Mouse (Mus musculus): Measurements from ENCODE around the gene Atoh7. TPM values are rescaled to one million over a fixed set of nuclear protein-coding genes. Genes with fewer than 3 reads are reported as not detected.

The Atoh7 gene
- polyA plus RNA-seq, 1 experiment from 2014 or later: 2.6 TPM

DNA sequence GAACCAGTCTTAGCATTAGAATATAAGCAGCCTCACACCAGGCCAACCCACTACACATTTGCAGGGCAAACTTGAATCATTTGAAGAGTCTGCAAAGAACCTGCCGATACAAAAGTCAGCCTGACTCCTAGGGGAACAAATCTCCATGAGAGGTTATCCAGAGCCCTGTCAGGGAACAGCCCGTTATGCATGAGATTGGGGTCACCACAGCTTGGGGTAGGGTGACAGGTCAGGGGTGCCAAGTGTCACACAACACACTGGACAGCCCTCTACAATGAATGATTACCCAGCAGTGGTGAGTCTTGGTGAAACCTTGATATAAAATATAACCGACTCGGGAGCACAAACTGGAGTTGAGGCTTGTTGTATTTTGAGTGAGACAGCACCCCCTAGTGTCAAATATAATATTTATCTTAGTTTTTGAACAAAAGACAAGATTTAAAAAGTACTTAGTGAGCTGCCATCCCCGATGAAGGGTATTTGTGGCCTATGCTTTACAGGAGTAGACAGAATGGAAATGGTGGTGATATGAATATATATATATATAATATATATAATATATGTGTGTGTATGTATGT, 13.7 kb downstream of the Atoh7 start:
- H3K9me3 ChIP-seq: no peaks in the 10 kb centered on the region
- H3K9ac ChIP-seq: no peak overlapping the region
- no peak overlapping the region for H3K27ac ChIP-seq
- no peak overlapping the region for H3K4me3 ChIP-seq
- no peaks in the 10 kb centered on the region for H3K36me3 ChIP-seq (replicated peaks)
- H3K4me1 ChIP-seq: no peaks in the 10 kb centered on the region
- WGBS: 43% methylated on average over 5 of the region's 5 CpGs
- no peak overlapping the region for H3K4me2 ChIP-seq
- H3K27me3 ChIP-seq (replicated peaks): no peaks in the 10 kb centered on the region
- no peak for ATAC-seq (replicated peaks)

GRCm38 (mm10) chr10:63113716-63114360, 14.4 kb downstream of the Atoh7 start:
- Histone ChIP-seq H3K4me1 (no peaks in the 10 kb centered on the region), H3K4me2 (no peak overlapping the region), H3K27me3 (replicated peaks) (no peaks in the 10 kb centered on the region), H3K36me3 (replicated peaks) (no peaks in the 10 kb centered on the region), H3K4me3 (no peak overlapping the region), H3K9me3 (no peaks in the 10 kb centered on the region), H3K9ac (no peak overlapping the region), H3K27ac (no peak overlapping the region)
- no peak for ATAC-seq (replicated peaks)
- 88% methylated on average over 6 of the region's 6 CpGs for WGBS

GRCm38 (mm10) chr10:63115881-63116280, 16.4 kb downstream of the Atoh7 start:
- no peak for ATAC-seq (replicated peaks)
- no peaks in the 10 kb centered on the region for H3K36me3 ChIP-seq (replicated peaks)
- no peak overlapping the region for H3K4me2 ChIP-seq
- no peak overlapping the region for H3K27ac ChIP-seq
- 86% methylated on average over 15 of the region's 15 CpGs for WGBS
- H3K4me1 ChIP-seq: no peaks in the 10 kb centered on the region
- H3K9me3 ChIP-seq: no peaks in the 10 kb centered on the region
- H3K4me3 ChIP-seq: no peak overlapping the region
- no peaks in the 10 kb centered on the region for H3K27me3 ChIP-seq (replicated peaks)
- H3K9ac ChIP-seq: no peak overlapping the region

- Histone ChIP-seq H3K36me3 (replicated peaks) (no peaks in the 10 kb centered on the region), H3K4me1 (no peaks in the 10 kb centered on the region), H3K9ac (no peak overlapping the region), H3K4me3 (no peak overlapping the region), H3K4me2 (no peak overlapping the region), H3K27ac (no peak overlapping the region), H3K27me3 (replicated peaks) (no peaks in the 10 kb centered on the region), H3K9me3 (no peaks in the 10 kb centered on the region)
- WGBS: 96% methylated on average over 9 of the region's 9 CpGs
- no peak for ATAC-seq (replicated peaks)
Measured at GRCm38 (mm10) chr10:63116376-63116775, 16.9 kb downstream of the Atoh7 start.

DNA sequence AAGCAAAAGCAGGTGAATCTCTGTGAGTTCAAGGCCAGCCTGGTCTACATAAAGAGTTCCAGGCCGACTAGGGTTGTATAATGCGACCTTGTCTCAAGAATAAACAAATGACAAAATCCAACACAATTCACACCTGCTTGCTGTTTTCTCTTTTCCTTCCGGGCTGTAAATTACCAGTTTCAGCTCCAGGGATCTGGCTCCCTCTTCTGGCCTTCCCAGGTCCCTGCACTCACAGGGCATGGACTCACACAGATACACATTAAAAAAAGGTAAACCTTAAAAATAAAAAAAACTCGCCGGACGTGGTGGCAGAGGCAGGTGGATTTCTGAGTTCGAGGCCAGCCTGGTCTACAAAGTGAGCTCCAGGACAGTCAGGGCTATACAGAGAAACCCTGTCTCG, 18.1 kb downstream of the Atoh7 start:
- H3K9me3 ChIP-seq: no peaks in the 10 kb centered on the region
- 95% methylated on average over 8 of the region's 8 CpGs for WGBS
- no peak overlapping the region for H3K4me3 ChIP-seq
- no peaks in the 10 kb centered on the region for H3K4me1 ChIP-seq
- no peaks in the 10 kb centered on the region for H3K27me3 ChIP-seq (replicated peaks)
- no peak for ATAC-seq (replicated peaks)
- H3K4me2 ChIP-seq: no peak overlapping the region
- no peak overlapping the region for H3K9ac ChIP-seq
- no peak overlapping the region for H3K27ac ChIP-seq
- H3K36me3 ChIP-seq (replicated peaks): no peaks in the 10 kb centered on the region

DNA sequence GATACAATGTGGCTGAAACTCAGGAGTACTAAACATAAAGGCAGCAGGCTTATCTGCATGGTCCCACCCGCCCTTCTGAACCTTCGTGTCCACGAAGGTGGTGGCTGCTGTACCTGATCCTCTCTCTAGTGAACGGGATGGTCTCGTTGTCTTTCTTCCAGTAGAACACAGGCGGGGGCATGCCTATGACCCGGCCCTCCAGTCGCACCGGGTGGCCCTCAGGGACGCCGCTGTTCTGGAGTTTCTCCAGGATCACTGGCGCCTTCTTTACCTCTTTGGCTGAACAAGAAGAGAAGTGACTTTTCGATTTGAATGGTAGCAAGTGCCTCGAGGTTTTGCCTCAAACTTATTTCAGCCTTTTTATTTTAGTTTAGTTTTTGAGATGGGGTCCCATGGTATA, 20.5 kb downstream of the Atoh7 start:
- Histone ChIP-seq H3K36me3 (replicated peaks) (no peaks in the 10 kb centered on the region), H3K9me3 (no peaks in the 10 kb centered on the region), H3K4me1 (no peaks in the 10 kb centered on the region), H3K27me3 (replicated peaks) (no peaks in the 10 kb centered on the region), H3K27ac (no peak overlapping the region), H3K4me2 (no peak overlapping the region), H3K9ac (no peak overlapping the region), H3K4me3 (no peak overlapping the region)
- WGBS: 88% methylated on average over 14 of the region's 14 CpGs
- ATAC-seq (replicated peaks): no peak

- H3K27me3 ChIP-seq (replicated peaks): no peaks in the 10 kb centered on the region
- no peak overlapping the region for H3K27ac ChIP-seq
- H3K9ac ChIP-seq: no peak overlapping the region
- H3K4me1 ChIP-seq: no peaks in the 10 kb centered on the region
- 82% methylated on average over 14 of the region's 14 CpGs for WGBS
- no peaks in the 10 kb centered on the region for H3K9me3 ChIP-seq
- ATAC-seq (replicated peaks): 0 out of 2 replicates have a peak, but pooled peaks have one; percentile 24
- H3K4me2 ChIP-seq: no peak overlapping the region
- no peaks in the 10 kb centered on the region for H3K36me3 ChIP-seq (replicated peaks)
- H3K4me3 ChIP-seq: no peak overlapping the region
Measured at GRCm38 (mm10) chr10:63121961-63122360, 22.5 kb downstream of the Atoh7 start.

DNA sequence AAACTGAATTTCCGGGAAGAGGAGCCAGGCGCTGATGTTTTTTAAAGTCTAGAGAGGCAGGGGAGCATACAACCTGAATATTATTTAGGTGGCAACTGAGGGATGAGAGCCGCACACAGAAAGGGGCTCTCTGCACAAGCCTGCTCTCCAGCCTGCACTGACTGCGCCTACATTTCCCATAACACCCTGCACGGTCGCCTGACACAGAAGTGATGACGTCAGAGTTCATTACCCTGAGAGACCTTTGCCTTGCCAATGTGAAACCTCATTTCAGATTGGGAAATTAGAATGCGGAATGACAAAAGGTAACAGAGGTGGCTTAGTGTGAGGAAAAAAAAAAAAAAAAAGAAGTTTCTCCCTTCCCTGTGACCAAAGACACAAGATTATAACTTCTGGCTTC, 23.1 kb downstream of the Atoh7 start:
- Histone ChIP-seq H3K4me2 (no peak overlapping the region), H3K4me3 (no peak overlapping the region), H3K27me3 (replicated peaks) (no peaks in the 10 kb centered on the region), H3K9ac (no peak overlapping the region), H3K9me3 (no peaks in the 10 kb centered on the region), H3K36me3 (replicated peaks) (no peaks in the 10 kb centered on the region), H3K4me1 (no peaks in the 10 kb centered on the region), H3K27ac (no peak overlapping the region)
- ATAC-seq (replicated peaks): peak; percentile 84
- WGBS: 30% methylated on average over 8 of the region's 8 CpGs

- H3K4me1 ChIP-seq: no peaks in the 10 kb centered on the region
- no peak overlapping the region for H3K9ac ChIP-seq
- no peak for ATAC-seq (replicated peaks)
- H3K36me3 ChIP-seq (replicated peaks): no peaks in the 10 kb centered on the region
- H3K4me2 ChIP-seq: no peak overlapping the region
- no peaks in the 10 kb centered on the region for H3K27me3 ChIP-seq (replicated peaks)
- no peak overlapping the region for H3K27ac ChIP-seq
- H3K9me3 ChIP-seq: no peaks in the 10 kb centered on the region
- WGBS: 92% methylated on average over 8 of the region's 8 CpGs
- H3K4me3 ChIP-seq: no peak overlapping the region
Measured at GRCm38 (mm10) chr10:63123141-63123540, 23.7 kb downstream of the Atoh7 start.

GRCm38 (mm10) chr10:63124016-63124415, 24.6 kb downstream of the Atoh7 start:
- H3K4me3 ChIP-seq: no peak overlapping the region
- H3K9ac ChIP-seq: no peak overlapping the region
- no peak overlapping the region for H3K27ac ChIP-seq
- 86% methylated on average over 10 of the region's 10 CpGs for WGBS
- no peaks in the 10 kb centered on the region for H3K9me3 ChIP-seq
- H3K36me3 ChIP-seq (replicated peaks): no peaks in the 10 kb centered on the region
- H3K4me1 ChIP-seq: no peaks in the 10 kb centered on the region
- H3K27me3 ChIP-seq (replicated peaks): no peaks in the 10 kb centered on the region
- no peak for ATAC-seq (replicated peaks)
- no peak overlapping the region for H3K4me2 ChIP-seq

GRCm38 (mm10) chr10:63125343-63125742, 25.9 kb downstream of the Atoh7 start:
- Histone ChIP-seq H3K9ac (no peak overlapping the region), H3K36me3 (replicated peaks) (no peaks in the 10 kb centered on the region), H3K4me2 (no peak overlapping the region), H3K27ac (no peak overlapping the region), H3K27me3 (replicated peaks) (no peaks in the 10 kb centered on the region), H3K4me3 (no peak overlapping the region), H3K9me3 (no peaks in the 10 kb centered on the region), H3K4me1 (no peaks in the 10 kb centered on the region)
- 33% methylated on average over 11 of the region's 11 CpGs for WGBS
- no peak for ATAC-seq (replicated peaks)

DNA sequence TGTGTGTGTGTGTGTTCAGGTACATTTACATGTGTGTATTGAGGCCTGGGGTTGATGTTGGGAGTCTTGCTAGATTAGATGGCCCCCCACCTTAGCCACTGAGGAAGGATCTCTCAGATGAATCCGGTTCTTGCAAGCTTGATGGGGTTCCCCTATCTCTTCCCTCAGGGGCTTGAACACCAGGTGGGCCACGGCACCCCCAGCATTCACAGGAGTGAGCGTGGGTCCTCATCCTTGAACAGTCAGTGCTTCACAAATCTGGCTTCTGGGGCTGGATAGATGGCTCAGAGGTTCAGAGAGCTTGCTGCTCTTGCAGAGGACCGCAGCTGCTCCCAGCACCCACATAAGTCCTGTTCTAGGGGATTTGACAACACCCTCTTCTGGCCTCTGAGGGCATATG, 26.7 kb downstream of the Atoh7 start:
- H3K27me3 ChIP-seq (replicated peaks): no peaks in the 10 kb centered on the region
- no peaks in the 10 kb centered on the region for H3K36me3 ChIP-seq (replicated peaks)
- H3K4me2 ChIP-seq: no peak overlapping the region
- no peak for ATAC-seq (replicated peaks)
- H3K9ac ChIP-seq: no peak overlapping the region
- H3K4me1 ChIP-seq: no peaks in the 10 kb centered on the region
- WGBS: 89% methylated on average over 4 of the region's 4 CpGs
- no peaks in the 10 kb centered on the region for H3K9me3 ChIP-seq
- no peak overlapping the region for H3K4me3 ChIP-seq
- H3K27ac ChIP-seq: no peak overlapping the region

- WGBS: 94% methylated on average over 6 of the region's 6 CpGs
- ATAC-seq (replicated peaks): no peak
Measured at GRCm38 (mm10) chr10:63127156-63127555, 27.7 kb downstream of the Atoh7 start.

More at GRCm38 (mm10) chr10:63127156-63127555, 27.7 kb downstream of the Atoh7 start:
- H3K9ac ChIP-seq: no peak overlapping the region
- no peak overlapping the region for H3K27ac ChIP-seq
- no peak overlapping the region for H3K4me3 ChIP-seq
- H3K4me2 ChIP-seq: no peak overlapping the region
- no peaks in the 10 kb centered on the region for H3K9me3 ChIP-seq
- H3K36me3 ChIP-seq (replicated peaks): no peaks in the 10 kb centered on the region
- H3K27me3 ChIP-seq (replicated peaks): no peaks in the 10 kb centered on the region
- no peaks in the 10 kb centered on the region for H3K4me1 ChIP-seq

All from midbrain, embryonic 15.5 days (tissue).